Mouse (Mus musculus) brain, embryonic 14.5 days (tissue): ENCODE data around the gene Lrch1.

Experiments
- CTCF ChIP-seq: fragments of 200-500 bp; IDR thresholded peaks from 2 replicates; pipeline ENCODE4 v1.5.1; 2012; ENCODE audit warnings: inconsistent platforms, mild to moderate bottlenecking, moderate library complexity, borderline replicate concordance; ENCODE audit not compliant: insufficient read depth, insufficient read length; ENCODE audit errors: extremely low read depth
- POLR2A ChIP-seq: fragments of 200-500 bp; IDR thresholded peaks from 2 replicates; pipeline ENCODE4 v1.6.1; 2012; ENCODE audit warnings: mild to moderate bottlenecking, inconsistent platforms, borderline replicate concordance; ENCODE audit not compliant: poor library complexity, insufficient read depth, insufficient read length, severe bottlenecking; ENCODE audit errors: extremely low read depth

- no peak for TF ChIP-seq CTCF
- TF ChIP-seq POLR2A = no peak
Measured at GRCm38 (mm10) chr14:74910363-74910762, 37.3 kb downstream of the Lrch1 start.
